Mouse (Mus musculus) urinary bladder, postnatal 4 days (tissue): Measurements from ENCODE around the gene Alad.
"Not testable (repeated sequence)": the region's sequence is repeated elsewhere in the genome, so short reads cannot be mapped to it uniquely, and the experiment has no call there.

ENCODE experiments used
- DNase-seq, 2 experiments: peaks; one replicate each; pipeline ENCODE4 v3.0.0; 2021 to 2022; ENCODE audit warnings: low spot score in 2 of 2

Alad gene

GRCm38 (mm10) chr4:62486162-62486696 lies 33.5 kb downstream of the Alad start:
- no peak for DNase-seq

- no peak for DNase-seq
Observed at GRCm38 (mm10) chr4:62485450-62486161, 34.1 kb downstream of the Alad start.

GRCm38 (mm10) chr4:62484928-62485327 lies 34.8 kb downstream of the Alad start:
- no peak for DNase-seq

GRCm38 (mm10) chr4:62480709-62481605 lies 38.8 kb downstream of the Alad start:
- DNase-seq = no peak

GRCm38 (mm10) chr4:62479937-62480708 lies 39.6 kb downstream of the Alad start, which contains the start of gene Bspry:
Gene Bspry (plus strand): TSS chr4:62480053.
- DNase-seq = peak in 1 of 2 experiments; percentile 48

- DNase-seq = not testable (repeated sequence)
Observed at GRCm38 (mm10) chr4:62479593-62479936, 40.2 kb downstream of the Alad start.

GRCm38 (mm10) chr4:62477542-62478244 lies 42.0 kb downstream of the Alad start:
- no peak for DNase-seq

- DNase-seq = no peak
Observed at GRCm38 (mm10) chr4:62475793-62476192, 43.9 kb downstream of the Alad start.

GRCm38 (mm10) chr4:62475131-62475530 lies 44.6 kb downstream of the Alad start:
- DNase-seq = no peak

- no peak for DNase-seq
Observed at GRCm38 (mm10) chr4:62472071-62472470, 47.6 kb downstream of the Alad start.

GRCm38 (mm10) chr4:62470598-62471051 lies 49.1 kb downstream of the Alad start, which contains the start of gene Wdr31:
Gene Wdr31 (minus strand): TSS chr4:62470896.
- DNase-seq = peak; percentile 72 to 80

GRCm38 (mm10) chr4:62468158-62468557 lies 51.6 kb downstream of the Alad start:
- no peak for DNase-seq

- no peak for DNase-seq
Observed at GRCm38 (mm10) chr4:62463124-62463523, 56.6 kb downstream of the Alad start.

GRCm38 (mm10) chr4:62460348-62460747 lies 59.4 kb downstream of the Alad start:
- DNase-seq = no peak
